Mouse (Mus musculus) hindbrain, embryonic 11.5 days (tissue): ENCODE measurements around the gene Prkch. TPM values are rescaled to one million over a fixed set of nuclear protein-coding genes. Genes with fewer than 3 reads are reported as not detected.

Experiments
- ATAC-seq: fragments of 200-750 bp; cut with Nextera tagmentation; 2 replicates; pipeline ENCODE4 v1.8.0; 2017; ENCODE audit warnings: mild to moderate bottlenecking, moderate TSS enrichment, moderate library complexity; ENCODE audit not compliant: low FRiP score
- DNase-seq: peaks from one replicate; pipeline ENCODE4 v3.0.0-alpha.2; 2015; ENCODE audit warnings: low spot score
- H3K27ac ChIP-seq: fragments of 300-500 bp; sonication (generic); 2 replicates; pipeline ENCODE4 v1.5.1; 2014; ENCODE audit warnings: mild to moderate bottlenecking, low read depth, low read length
- H3K27me3 ChIP-seq: fragments of 300-500 bp; sonication (generic); 2 replicates; pipeline ENCODE4 v1.6.1; 2014; ENCODE audit warnings: mild to moderate bottlenecking, low read length, moderate library complexity, mixed read lengths; ENCODE audit not compliant: control insufficient read depth, insufficient read depth
- H3K36me3 ChIP-seq: fragments of 300-500 bp; sonication (generic); 2 replicates; pipeline ENCODE4 v1.6.1; 2014; ENCODE audit warnings: mild to moderate bottlenecking, low read length, moderate library complexity, mixed read lengths; ENCODE audit not compliant: control insufficient read depth, insufficient read depth
- H3K4me1 ChIP-seq: fragments of 300-500 bp; sonication (generic); replicated peaks from 2 replicates; pipeline ENCODE4 v1.6.1; 2014; ENCODE audit warnings: low read length, mixed read lengths; ENCODE audit not compliant: control insufficient read depth, insufficient read depth
- H3K4me2 ChIP-seq: fragments of 300-500 bp; sonication (generic); replicated peaks from 2 replicates; pipeline ENCODE4 v1.6.1; 2014; ENCODE audit warnings: mild to moderate bottlenecking, low read depth, low read length
- H3K4me3 ChIP-seq: fragments of 300-500 bp; sonication (generic); 2 replicates; pipeline ENCODE4 v1.5.1; 2014; ENCODE audit warnings: low read depth, low read length
- H3K9ac ChIP-seq: fragments of 300-500 bp; sonication (generic); 2 replicates; pipeline ENCODE4 v1.6.1; 2014; ENCODE audit warnings: low read depth, low read length
- H3K9me3 ChIP-seq: fragments of 300-500 bp; sonication (generic); 2 replicates; pipeline ENCODE4 v1.6.1; 2016; ENCODE audit warnings: low read length; ENCODE audit not compliant: control insufficient read depth
- WGBS: fragments of 180-500 bp; shearing (Covaris S2); extraction: QIAGEN DNeasy Blood & Tissue Kit; methylation state at CpG from one replicate; pipeline ENCODE4 v1.1.7; 2014; 5-methylcytosine and 5-hydroxymethylcytosine counted together
- polyA plus RNA-seq: library from polyadenylated mRNA; unstranded; fragments of >200 nt; fragmentation: Nextera tagmentation; extraction: Ambion mirVana; gene quantifications from 2 replicates; pipeline ENCODE4 v1.2.1, GENCODE M21; 2014

The Prkch gene
- polyA plus RNA-seq, 1 experiment from 2014 or later = 10.5 TPM

DNA sequence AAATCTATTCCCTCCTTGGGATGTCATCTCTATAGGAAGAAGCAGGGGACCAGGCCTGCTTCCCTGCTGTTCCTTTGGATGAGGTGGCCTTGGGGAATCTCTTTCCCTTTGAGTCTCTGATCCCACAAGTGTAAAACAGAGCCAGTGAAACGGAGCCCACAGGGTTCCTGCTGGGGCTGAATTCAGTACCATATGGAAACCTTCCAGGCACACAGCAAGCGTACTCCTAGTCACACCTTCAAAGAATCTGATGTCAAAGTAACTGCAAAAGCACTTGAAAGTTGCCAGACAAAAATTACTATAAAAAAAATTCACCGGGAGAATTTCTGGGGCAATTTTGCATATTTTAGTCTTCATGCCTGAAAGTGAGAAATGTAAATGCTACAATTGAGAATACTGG, 178.2 kb downstream of the Prkch start:
- Histone ChIP-seq H3K36me3 (no peaks in the 10 kb centered on the region), H3K4me2 (no peak overlapping the region), H3K4me3 (no peak overlapping the region), H3K9ac (no peak overlapping the region), H3K9me3 (no peaks in the 10 kb centered on the region), H3K4me1 (no peaks in the 10 kb centered on the region), H3K27ac (no peak overlapping the region), H3K27me3 (no peaks in the 10 kb centered on the region)
- no peak for DNase-seq
- no peak for ATAC-seq
- WGBS = 70% methylated on average over 3 of the region's 3 CpGs

- Histone ChIP-seq H3K4me2 (no peak overlapping the region), H3K9me3 (no peaks in the 10 kb centered on the region), H3K36me3 (no peaks in the 10 kb centered on the region), H3K27me3 (no peaks in the 10 kb centered on the region), H3K4me1 (no peaks in the 10 kb centered on the region), H3K4me3 (no peak overlapping the region), H3K27ac (no peak overlapping the region), H3K9ac (no peak overlapping the region)
- no peak for DNase-seq
- ATAC-seq = no peak
- WGBS = 73% methylated on average over 15 of the region's 15 CpGs
These were observed 180.3 kb downstream of the Prkch start for GRCm38 (mm10) chr12:73764649-73765525.

DNA sequence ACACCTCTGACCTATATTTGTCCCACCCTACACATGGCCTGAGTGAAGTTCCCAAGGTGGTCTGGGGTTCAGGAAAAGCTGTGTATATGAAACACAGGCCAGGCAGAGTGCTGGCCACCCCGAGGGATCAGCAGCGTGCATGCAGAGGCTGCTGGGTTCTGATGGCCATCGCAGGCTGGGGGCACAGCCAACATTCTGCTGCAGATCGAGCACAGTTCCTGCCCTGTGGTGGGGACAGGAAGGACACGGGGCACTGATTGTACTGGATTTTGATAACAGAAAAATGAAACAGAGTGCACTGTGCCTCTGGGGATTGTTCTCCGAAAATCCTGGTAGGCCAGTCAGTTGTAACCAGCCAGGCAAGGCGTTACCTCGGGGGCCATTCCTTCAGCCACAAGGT, 181.6 kb downstream of the Prkch start:
- no peak overlapping the region for H3K4me2 ChIP-seq
- no peaks in the 10 kb centered on the region for H3K27me3 ChIP-seq
- ATAC-seq (no peak), DNase-seq (no peak)
- H3K27ac ChIP-seq = no peak overlapping the region
- H3K9me3 ChIP-seq = no peaks in the 10 kb centered on the region
- H3K4me3 ChIP-seq = no peak overlapping the region
- 91% methylated on average over 8 of the region's 8 CpGs for WGBS
- no peaks in the 10 kb centered on the region for H3K36me3 ChIP-seq
- H3K4me1 ChIP-seq = no peaks in the 10 kb centered on the region
- no peak overlapping the region for H3K9ac ChIP-seq

GRCm38 (mm10) chr12:73768788-73769187, 184.2 kb downstream of the Prkch start:
- no peaks in the 10 kb centered on the region for H3K36me3 ChIP-seq
- H3K4me2 ChIP-seq = no peak overlapping the region
- no peaks in the 10 kb centered on the region for H3K4me1 ChIP-seq
- H3K4me3 ChIP-seq = no peak overlapping the region
- no peak overlapping the region for H3K27ac ChIP-seq
- H3K9ac ChIP-seq = no peak overlapping the region
- DNase-seq (no peak), ATAC-seq (no peak)
- H3K27me3 ChIP-seq = no peaks in the 10 kb centered on the region
- WGBS = 85% methylated on average over 5 of the region's 5 CpGs
- H3K9me3 ChIP-seq = no peaks in the 10 kb centered on the region

- Histone ChIP-seq H3K4me3 (no peak overlapping the region), H3K27me3 (no peaks in the 10 kb centered on the region), H3K4me1 (no peaks in the 10 kb centered on the region), H3K9me3 (no peaks in the 10 kb centered on the region), H3K9ac (no peak overlapping the region), H3K4me2 (no peak overlapping the region), H3K36me3 (no peaks in the 10 kb centered on the region), H3K27ac (no peak overlapping the region)
- DNase-seq (no peak), ATAC-seq (no peak)
- 91% methylated on average over 6 of the region's 6 CpGs for WGBS
These were observed 184.9 kb downstream of the Prkch start for GRCm38 (mm10) chr12:73769536-73769935.

DNA sequence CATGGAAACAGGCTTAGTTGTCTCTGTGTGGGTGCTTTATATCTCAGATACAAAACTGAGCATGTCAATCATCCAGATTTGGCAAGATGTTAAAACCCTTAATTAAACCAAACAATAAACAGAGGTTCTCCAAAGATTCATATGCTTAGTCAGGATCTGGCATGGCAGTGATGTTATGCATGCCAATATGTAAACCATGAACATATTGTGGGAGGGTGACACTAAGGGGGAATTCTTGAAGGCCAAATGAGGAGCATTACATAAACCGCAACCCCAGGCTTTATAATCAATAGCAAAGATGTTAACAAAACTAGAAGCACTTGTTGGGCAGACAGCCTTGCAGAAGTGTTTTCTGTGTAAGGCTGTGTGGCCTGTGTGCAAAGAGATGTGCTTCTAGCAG, 186.2 kb downstream of the Prkch start:
- Histone ChIP-seq H3K9ac (no peak overlapping the region), H3K4me2 (no peak overlapping the region), H3K36me3 (no peaks in the 10 kb centered on the region), H3K27me3 (no peaks in the 10 kb centered on the region), H3K4me3 (no peak overlapping the region), H3K9me3 (no peaks in the 10 kb centered on the region), H3K4me1 (no peaks in the 10 kb centered on the region), H3K27ac (no peak overlapping the region)
- WGBS = 100% methylated on average over 1 of the region's 1 CpGs
- DNase-seq (no peak), ATAC-seq (no peak)

DNA sequence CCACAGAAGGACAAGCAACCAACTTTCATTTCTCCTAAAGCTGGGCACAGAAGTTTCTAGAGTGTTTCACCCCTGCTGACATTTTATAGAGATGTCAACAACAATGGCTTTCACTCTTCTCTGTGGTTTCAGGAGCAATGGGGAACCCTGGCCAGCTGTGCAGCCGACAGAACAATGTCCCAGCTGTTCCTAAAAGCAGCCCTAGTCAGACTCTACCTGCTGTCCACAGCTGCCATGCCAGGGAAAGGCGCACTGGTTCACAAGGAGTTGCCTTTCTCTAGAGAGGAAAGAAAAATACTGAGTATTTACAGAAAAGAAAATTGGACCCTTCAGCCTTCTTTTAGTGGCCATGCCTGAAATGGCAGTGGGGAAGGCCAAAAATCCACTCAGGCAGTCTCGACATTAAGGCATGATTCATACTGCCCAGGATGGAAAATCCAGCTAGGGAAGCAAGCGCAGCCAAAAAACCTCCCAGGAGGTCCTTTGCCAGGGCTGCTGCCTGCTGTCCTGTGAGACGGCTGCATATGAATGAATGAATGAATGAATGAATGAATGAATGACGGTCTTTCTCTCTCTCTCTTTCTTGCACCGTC, 190.3 kb downstream of the Prkch start:
- H3K27me3 ChIP-seq = no peaks in the 10 kb centered on the region
- H3K9me3 ChIP-seq = no peaks in the 10 kb centered on the region
- DNase-seq = no peak
- no peak for ATAC-seq
- H3K36me3 ChIP-seq = no peaks in the 10 kb centered on the region
- H3K4me1 ChIP-seq = no peaks in the 10 kb centered on the region
- 86% methylated on average over 7 of the region's 7 CpGs for WGBS
- no peak overlapping the region for H3K4me3 ChIP-seq
- H3K9ac ChIP-seq = no peak overlapping the region
- H3K4me2 ChIP-seq = no peak overlapping the region
- no peak overlapping the region for H3K27ac ChIP-seq

DNA sequence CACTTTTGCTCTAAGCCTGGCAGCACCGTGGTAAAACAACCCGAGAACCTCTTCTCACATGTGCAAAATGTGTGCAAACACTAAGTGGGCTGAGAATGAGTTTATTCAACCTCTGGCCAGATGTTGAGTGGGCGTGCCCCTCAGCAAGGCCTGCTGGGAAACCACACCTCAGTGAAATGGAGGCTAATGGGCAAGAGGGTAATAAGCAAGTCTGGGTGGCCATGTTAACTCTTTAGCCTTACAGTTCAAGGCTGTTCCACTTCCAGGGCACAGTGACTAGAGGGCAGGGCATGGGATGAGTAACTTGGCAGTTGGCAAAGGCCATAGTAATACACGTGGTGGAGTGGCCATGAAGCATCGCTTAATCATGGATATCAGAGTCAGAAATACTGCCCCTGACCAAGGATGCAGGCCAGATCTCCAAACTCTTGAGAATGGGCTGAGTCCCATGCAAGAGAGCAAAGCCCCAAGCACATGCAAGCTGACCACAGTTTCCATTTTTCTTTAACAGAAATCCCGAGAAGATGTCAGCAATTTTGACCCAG, 191.9 kb downstream of the Prkch start:
- Histone ChIP-seq H3K27me3 (no peaks in the 10 kb centered on the region), H3K9me3 (no peaks in the 10 kb centered on the region), H3K36me3 (no peaks in the 10 kb centered on the region), H3K4me3 (no peak overlapping the region), H3K9ac (no peak overlapping the region), H3K4me1 (no peaks in the 10 kb centered on the region), H3K27ac (no peak overlapping the region), H3K4me2 (no peak overlapping the region)
- DNase-seq (no peak), ATAC-seq (no peak)
- WGBS = 85% methylated on average over 6 of the region's 6 CpGs

- Histone ChIP-seq H3K27me3 (no peaks in the 10 kb centered on the region), H3K27ac (no peak overlapping the region), H3K4me3 (no peak overlapping the region), H3K9me3 (no peaks in the 10 kb centered on the region), H3K9ac (no peak overlapping the region), H3K4me2 (no peak overlapping the region), H3K4me1 (no peaks in the 10 kb centered on the region), H3K36me3 (no peaks in the 10 kb centered on the region)
- DNase-seq (no peak), ATAC-seq (no peak)
- 92% methylated on average over 11 of the region's 11 CpGs for WGBS
These were observed 193.1 kb downstream of the Prkch start for GRCm38 (mm10) chr12:73777673-73778072.
